Mouse (Mus musculus) embryonic fibroblast, embryonic 13.5 days (primary cell): ENCODE measurements at regions not wholly inside any gene's neighbourhood (a gene's known extent, or its start where the extent isn't known, plus 50 kb on each side); places are given as distances from the start of the nearest gene placed in this dataset.

Source experiments
- H3K27ac ChIP-seq: 2 replicates; pipeline ENCODE4 v1.5.1; 2012; ENCODE audit warnings: low read length, control low read depth, inconsistent platforms; ENCODE audit not compliant: insufficient read depth
- H3K4me1 ChIP-seq: 2 replicates; pipeline ENCODE4 v1.6.1; 2011; ENCODE audit warnings: low read length; ENCODE audit not compliant: control insufficient read depth, insufficient read depth
- H3K4me3 ChIP-seq: 2 replicates; pipeline ENCODE4 v1.5.1; 2011; ENCODE audit warnings: mild to moderate bottlenecking, control low read depth, low read length; ENCODE audit not compliant: insufficient read depth
- CTCF ChIP-seq: IDR thresholded peaks from 2 replicates; pipeline ENCODE4 v1.5.1; 2011; ENCODE audit warnings: mild to moderate bottlenecking, control low read depth, low read length, moderate library complexity, borderline replicate concordance; ENCODE audit not compliant: insufficient read depth
- POLR2A ChIP-seq: IDR thresholded peaks from 2 replicates; pipeline ENCODE4 v1.6.1; 2011; ENCODE audit warnings: low read depth, mild to moderate bottlenecking, control low read depth, low read length, moderate library complexity

DNA sequence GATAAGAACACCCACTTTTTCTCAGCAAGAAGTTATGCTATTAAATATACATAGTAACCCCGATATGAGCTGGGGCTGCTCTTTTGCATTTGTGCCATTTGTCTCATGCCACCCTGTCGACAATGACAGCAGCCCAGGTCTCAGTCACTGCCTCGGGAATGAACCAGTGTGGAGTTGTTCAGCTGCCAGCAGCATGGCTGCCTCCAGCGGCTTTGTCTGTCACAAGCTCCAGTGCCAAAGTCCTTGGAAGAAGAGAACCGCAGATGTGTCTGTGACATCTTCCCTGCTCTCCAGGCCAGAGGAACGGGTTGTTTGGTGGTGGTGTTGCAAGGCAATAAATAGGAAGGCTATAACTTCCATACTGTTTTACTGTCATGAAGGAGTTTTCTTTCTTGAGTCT, 130.7 kb downstream of the Cep170 start:
- TF ChIP-seq CTCF (no peak), POLR2A (no peak)
- H3K4me1 ChIP-seq = no peaks in the 10 kb centered on the region
- no peak overlapping the region for H3K27ac ChIP-seq
- no peak overlapping the region for H3K4me3 ChIP-seq

DNA sequence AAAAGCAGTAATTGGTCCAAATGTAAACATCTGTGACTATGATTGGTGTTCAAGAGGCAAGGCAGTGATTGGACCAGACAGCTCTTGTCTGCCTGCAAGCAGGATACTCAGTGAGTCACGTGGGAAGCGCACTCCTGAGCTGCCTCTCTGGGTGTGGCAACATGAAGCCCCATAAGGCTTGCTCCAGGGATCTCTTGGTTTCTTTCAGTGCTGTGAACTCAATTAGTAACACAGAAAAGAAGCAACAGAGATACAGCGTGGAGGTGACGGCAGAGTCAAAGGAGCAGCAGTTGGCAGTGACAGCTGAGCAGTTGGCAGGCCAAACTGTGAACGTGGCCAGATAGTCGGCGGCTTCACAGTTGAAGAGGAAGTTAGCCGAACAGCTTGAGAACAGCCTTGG, 131.9 kb downstream of the Cep170 start:
- Histone ChIP-seq H3K4me3 (no peak overlapping the region), H3K4me1 (no peaks in the 10 kb centered on the region), H3K27ac (no peak overlapping the region)
- no peak for TF ChIP-seq POLR2A

DNA sequence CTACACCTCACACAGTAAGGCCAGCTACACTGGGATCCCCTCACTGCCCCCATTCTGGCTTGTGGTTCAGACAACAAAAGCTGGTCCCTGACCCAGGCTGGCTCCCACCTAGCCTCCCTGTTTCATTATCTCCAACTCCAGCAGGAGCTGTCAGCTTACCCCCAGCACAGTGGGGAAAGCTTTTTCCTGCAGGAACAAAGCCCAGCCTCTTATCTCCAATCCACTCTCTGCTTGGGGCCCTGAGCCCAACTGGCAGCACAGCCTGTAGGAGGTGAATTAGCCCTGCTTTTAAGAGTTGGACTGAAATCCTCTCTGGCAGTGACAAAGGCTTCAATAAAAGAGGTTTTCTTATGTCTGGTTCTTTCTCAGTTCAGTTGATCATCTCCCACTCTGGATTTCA, 138.7 kb downstream of the Cep170 start:
- Histone ChIP-seq H3K4me1 (no peaks in the 10 kb centered on the region), H3K27ac (no peak overlapping the region), H3K4me3 (no peak overlapping the region)
- TF ChIP-seq CTCF (no peak), POLR2A (no peak)

GRCm38 (mm10) chr1:176671081-176671480, 142.8 kb downstream of the Cep170 start:
- H3K4me1 ChIP-seq = no peaks in the 10 kb centered on the region
- TF ChIP-seq CTCF = no peak
- no peak for TF ChIP-seq POLR2A
- H3K4me3 ChIP-seq = no peak overlapping the region
- no peak overlapping the region for H3K27ac ChIP-seq

DNA sequence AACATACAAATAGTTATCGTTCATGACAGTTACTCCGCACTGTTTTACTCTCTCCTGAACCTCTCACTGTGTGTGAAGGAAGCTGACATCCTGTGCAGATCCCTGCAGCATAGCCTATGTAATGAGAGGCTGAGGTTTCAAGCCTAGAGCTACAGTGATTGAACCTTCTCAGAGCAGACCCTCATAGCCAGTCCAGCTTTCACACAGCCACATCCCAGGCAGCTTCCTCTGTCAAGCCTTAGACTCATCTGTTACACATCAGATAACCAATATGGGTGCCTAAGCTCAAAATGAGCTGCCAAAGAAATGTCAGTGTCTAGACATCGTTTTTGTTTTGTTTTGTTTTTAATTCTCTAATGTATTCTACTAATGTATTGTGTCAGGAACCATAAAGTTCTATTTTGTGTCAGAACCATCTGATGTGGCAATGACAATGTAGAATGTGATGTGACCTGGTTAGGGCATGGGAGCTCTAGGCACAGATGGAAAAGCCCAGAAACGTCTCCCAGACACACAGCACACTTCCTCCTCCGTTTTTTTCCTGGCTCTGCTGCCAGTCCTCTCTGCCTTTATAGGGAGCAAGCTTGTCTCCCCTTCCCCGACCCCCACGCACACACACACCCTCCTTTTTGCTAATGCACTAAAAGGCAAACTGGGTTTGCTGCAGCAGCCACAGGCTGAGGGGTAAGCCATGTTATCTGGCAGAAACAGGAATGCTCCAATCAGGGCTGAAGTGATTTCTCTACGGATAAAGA, 146.1 kb downstream of the Cep170 start:
- TF ChIP-seq CTCF = no peak
- TF ChIP-seq POLR2A = no peak
- Histone ChIP-seq H3K4me1 (no peaks in the 10 kb centered on the region), H3K27ac (no peak overlapping the region), H3K4me3 (no peak overlapping the region)

- Histone ChIP-seq H3K27ac (no peak overlapping the region), H3K4me1 (no peaks in the 10 kb centered on the region), H3K4me3 (no peak overlapping the region)
- no peak for TF ChIP-seq CTCF
- no peak for TF ChIP-seq POLR2A
Observed at GRCm38 (mm10) chr1:176660286-176660685, 153.6 kb downstream of the Cep170 start.

DNA sequence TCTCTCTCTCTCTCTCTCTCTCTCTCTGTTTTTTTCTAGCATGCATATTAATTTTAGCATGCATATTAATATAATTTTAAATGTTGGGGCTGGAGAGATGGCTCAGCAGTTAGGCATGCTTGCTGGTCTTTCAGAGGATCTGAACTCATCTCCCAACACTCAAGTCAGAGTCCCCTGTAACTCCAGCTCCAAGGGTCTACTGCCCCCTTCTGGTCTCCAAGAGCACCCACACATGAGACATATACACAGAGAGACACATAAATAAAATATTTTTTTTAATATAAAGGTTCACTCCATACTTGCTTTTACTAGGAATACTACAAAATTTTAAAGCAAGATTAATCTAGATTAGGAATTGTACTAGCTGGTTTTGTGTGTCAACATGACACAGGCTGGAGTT, 155.2 kb downstream of the Cep170 start:
- H3K4me3 ChIP-seq = no peak overlapping the region
- no peak for TF ChIP-seq CTCF
- TF ChIP-seq POLR2A = no peak

GRCm38 (mm10) chr1:176655487-176656333, 158.2 kb downstream of the Cep170 start:
- no peaks in the 10 kb centered on the region for H3K4me1 ChIP-seq
- no peak overlapping the region for H3K4me3 ChIP-seq
- TF ChIP-seq POLR2A (no peak), CTCF (no peak)
- no peak overlapping the region for H3K27ac ChIP-seq

More for the DNA sequence above, 155.2 kb downstream of the Cep170 start:
- Histone ChIP-seq H3K4me1 (no peaks in the 10 kb centered on the region), H3K27ac (no peak overlapping the region)

- no peak overlapping the region for H3K4me3 ChIP-seq
- no peaks in the 10 kb centered on the region for H3K4me1 ChIP-seq
- H3K27ac ChIP-seq = no peak overlapping the region
- no peak for TF ChIP-seq POLR2A
- TF ChIP-seq CTCF = no peak
Observed at GRCm38 (mm10) chr1:176644248-176644647, 169.6 kb downstream of the Cep170 start.

GRCm38 (mm10) chr1:176623171-176623570, 190.7 kb downstream of the Cep170 start:
- no peaks in the 10 kb centered on the region for H3K4me1 ChIP-seq
- H3K27ac ChIP-seq = no peak overlapping the region
- TF ChIP-seq POLR2A = no peak
- no peak for TF ChIP-seq CTCF
- H3K4me3 ChIP-seq = no peak overlapping the region
